Mouse (Mus musculus): ENCODE results near the gene Selenbp2. TPM values are rescaled to one million over a fixed set of nuclear protein-coding genes. Genes with fewer than 3 reads are reported as not detected.
"Not testable (repeated sequence)": the region's sequence is repeated elsewhere in the genome, so short reads cannot be mapped to it uniquely, and the experiment has no call there.

Gene Selenbp2
- not detected for polyA plus RNA-seq (2017; shearing (Covaris generic))

DNA sequence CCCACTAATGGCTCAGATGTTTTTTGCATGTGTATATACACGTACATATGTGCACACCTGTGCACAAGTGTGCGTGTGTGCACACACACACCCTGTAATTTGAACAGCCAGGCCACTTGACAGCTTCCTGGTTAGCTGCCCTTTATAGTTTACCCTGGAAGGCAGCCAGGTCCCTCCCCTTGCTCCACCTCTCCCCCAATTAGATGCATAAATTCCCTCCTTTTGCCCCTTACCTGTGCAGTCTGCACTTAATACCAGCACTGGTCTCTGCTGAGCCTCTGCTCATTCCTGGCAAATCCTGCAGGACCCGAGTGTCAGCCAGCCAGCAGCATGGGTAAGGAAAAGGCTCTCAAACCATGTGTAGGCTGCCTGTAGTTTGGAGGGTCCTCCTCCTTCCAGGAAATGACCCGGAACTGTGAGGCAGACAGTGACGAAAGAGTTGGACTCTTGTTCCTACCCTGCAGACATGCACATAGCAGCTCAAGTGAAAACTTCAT, at the start of gene Selenbp2:
TSS of gene Selenbp2 (plus strand) at position 228 of the 497 bp plus-strand sequence.
- no peak for ATAC-seq

DNA sequence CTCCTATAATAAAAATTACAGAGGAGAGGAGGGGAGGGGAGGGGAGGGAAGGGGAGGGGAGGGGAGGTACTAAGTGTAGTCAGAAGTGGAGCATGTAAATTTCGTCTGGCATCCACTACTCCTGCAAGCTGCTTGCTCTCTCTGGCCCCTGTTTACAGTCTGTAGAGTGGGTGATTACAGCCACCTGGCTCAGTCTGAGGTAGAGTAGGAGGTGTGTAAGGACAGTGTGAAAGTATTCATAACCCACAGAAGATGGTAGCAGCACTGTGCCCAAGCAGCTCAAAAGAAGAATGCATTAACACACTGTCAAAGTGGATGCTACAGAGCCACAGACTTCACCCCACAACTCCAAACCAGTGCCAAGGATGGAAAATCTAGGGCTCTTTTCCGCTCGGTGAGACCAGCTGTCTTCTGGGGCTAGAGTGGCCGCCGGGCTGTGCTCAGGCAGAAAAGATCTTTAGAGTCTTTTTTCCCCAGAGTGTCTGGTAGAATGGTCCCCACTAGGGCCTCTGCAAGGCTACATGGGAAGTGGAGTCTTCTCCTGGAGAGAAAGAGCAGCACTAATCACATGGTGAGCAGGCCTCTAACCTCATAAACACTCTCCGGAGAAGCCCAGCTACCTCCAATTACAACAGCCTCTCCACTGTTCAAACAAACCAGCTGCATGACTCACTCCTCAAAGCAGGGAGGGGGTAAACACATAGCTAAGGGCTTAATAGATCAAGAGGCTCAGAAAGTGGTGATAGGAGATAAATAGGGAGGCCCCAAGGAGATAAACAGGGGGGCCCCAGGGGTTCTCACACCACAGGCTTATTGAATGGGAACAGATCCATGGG, 44.4 kb upstream of the Selenbp2 start:
- ATAC-seq = no peak

GRCm38 (mm10) chr3:94650409-94650808, 42.9 kb upstream of the Selenbp2 start:
- ATAC-seq = no peak

DNA sequence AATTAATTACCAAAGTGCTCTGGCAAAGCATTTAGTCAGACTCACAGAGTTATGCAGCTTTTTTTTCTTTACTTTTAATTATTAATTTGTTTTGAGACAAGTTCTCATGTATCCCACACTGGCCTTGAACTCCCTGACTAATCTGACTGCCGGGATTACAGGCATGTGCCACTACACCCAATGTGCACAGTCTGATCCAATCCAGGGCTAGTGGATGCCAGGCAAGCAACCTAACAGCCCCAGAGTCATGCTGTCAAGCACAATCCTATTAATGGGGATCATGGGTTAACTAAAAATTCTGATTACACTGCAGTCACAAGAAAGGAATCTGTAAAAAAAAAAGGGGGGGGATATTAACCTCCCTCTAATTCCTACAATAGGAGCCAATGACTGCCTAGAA, 39.4 kb upstream of the Selenbp2 start:
- not testable (repeated sequence) for ATAC-seq

- peak; percentile 8 for ATAC-seq
These were observed 35.3 kb upstream of the Selenbp2 start for GRCm38 (mm10) chr3:94657852-94658739.

DNA sequence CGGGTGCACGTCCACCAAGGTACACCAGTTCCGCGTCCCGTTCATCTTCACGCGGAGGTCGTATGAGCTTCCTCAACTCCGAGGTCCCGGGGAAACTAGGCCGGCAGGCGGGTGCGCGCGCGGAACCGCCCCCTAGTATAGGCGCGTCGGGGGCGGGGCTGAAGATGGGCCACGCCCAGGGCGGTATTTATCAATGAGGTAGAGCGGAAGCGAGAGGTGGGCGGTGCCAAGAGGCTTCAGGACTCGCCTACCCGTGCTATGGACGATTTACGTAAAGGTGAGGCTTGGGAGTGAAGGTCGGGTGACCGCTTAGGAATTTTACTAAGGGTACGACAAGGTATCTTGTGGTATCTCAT, 34.6 kb upstream of the Selenbp2 start, which contains the start of gene Tuft1:
TSS of gene Tuft1 (minus strand) at position 133 of the 356 bp plus-strand sequence.
- peak; percentile 99 for ATAC-seq

DNA sequence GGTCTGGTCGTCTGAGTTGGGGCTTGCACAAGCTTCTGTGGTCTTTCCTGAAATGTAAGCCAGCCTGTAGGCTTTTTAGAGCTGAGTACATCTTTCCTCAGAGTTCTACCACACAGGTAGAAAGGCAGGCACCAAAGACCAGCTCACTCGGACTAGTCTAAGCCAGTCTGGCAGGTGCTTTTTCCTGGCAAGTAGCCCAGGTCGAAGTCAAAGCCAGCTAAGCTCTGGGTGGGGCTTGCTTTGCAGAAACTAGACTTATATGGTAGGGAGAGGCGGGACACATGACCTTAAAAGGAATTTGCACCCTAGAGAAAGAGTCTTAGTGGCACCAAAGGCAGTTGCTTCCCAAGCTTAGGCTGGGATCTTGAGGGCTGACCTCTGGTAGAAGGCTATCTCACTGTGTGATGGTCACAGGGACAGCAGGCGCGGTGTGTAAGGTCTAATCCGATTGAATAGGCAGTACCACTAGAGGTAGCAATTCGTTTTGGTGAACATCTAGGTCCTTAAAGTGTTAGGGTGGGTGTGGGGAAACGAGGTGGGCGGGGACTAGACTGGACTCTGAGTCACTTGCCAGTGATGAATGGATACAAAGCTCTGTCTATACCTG, 34.1 kb upstream of the Selenbp2 start:
- ATAC-seq = peak; percentile 36

DNA sequence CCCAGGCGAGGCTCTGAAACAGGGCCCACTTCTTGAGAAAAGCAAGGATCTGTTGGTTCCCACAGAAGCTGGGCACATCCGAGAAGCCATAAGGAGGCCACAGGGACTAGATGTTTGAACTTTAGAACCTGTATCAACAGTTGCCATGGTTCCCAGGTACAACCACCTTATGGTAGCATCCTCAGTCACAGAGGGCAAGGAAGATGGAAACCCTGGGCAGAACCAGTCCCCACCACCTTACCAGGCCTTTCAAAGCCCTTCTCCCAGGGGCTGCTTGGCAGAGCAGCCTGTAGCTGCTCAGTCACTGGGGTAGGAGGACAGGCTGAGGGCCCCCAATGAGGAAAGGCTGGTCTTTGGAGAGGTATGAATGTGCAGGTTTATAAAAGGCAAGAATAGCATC, 32.5 kb upstream of the Selenbp2 start:
- ATAC-seq = not testable (repeated sequence)

DNA sequence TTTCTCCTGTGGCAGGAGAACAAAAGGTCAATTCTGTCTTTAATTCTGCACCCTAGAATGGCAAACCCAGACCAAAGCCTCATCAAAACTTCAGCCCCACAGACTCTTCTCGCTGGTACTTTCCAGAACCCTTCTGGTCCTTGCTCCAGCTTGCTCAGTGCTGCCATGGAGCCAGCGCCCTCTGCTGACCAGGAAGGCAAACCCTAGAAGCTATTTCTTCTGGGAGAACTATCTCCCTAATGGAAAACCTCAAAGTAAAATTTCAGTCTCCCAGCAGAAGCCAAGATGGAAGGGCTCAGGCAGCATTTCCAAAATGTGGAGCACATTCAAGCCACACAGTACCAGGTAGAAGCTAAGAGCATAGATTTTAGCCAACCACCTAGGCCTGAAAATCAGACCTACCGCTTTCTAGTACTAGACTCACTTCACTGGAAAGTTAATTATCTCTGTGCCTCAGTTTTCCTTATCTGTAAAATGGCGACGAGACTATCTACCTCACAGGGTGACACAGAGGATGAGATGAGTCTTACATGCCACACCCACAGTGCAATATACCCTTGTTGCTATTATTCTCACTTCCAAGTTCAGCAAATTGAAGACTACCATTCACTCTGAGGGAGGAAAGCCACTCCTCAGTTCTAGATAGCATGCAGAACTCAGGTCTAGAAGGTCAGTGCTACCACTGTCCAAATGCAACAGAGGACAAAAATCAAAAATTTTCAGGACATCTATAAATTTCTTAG, 28.1 kb upstream of the Selenbp2 start:
- ATAC-seq = not testable (repeated sequence)

GRCm38 (mm10) chr3:94665896-94666295, 27.5 kb upstream of the Selenbp2 start:
- not testable (repeated sequence) for ATAC-seq

DNA sequence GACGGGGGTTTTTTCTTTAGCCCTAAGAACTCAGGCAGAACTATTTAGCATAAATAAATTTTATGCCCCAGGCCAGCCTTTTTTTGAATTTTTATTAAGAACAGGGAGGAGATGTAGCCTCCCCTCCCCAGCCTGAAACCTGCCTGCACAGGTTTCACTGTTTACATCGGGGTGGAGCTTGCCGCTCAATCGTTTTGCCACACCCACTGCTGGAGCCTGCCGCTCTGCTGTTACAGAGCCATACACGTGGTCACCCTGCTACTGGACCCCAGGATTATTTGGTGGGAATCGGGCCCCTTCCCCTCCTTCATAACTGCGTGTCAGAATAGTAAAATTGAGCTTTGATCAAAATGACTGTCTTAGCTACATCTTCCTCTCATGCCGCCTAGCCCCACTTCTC, 18.3 kb upstream of the Selenbp2 start:
- not testable (repeated sequence) for ATAC-seq

GRCm38 (mm10) chr3:94679351-94679841, 14.0 kb upstream of the Selenbp2 start:
- ATAC-seq = no peak

- not testable (repeated sequence) for ATAC-seq
These were observed 13.3 kb upstream of the Selenbp2 start for GRCm38 (mm10) chr3:94680032-94680431.

DNA sequence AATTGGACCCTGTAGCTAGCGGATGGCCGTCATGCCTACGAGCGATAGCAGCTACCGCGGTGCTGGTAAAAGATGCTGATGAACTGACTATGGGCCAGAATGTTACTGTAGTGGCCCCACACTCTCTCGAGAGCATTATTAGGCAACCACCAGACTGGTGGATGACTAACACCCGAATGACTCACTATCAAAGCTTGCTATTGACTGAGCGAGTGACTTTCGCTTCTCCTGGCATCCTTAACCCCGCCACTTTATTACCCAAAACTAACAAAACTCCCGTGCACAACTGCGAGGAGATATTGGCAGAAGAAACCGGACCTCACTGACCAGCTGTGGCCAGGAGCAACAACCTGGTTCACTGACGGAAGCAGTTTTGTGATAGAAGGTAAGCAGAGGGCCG, 12.6 kb upstream of the Selenbp2 start:
- ATAC-seq = no peak

DNA sequence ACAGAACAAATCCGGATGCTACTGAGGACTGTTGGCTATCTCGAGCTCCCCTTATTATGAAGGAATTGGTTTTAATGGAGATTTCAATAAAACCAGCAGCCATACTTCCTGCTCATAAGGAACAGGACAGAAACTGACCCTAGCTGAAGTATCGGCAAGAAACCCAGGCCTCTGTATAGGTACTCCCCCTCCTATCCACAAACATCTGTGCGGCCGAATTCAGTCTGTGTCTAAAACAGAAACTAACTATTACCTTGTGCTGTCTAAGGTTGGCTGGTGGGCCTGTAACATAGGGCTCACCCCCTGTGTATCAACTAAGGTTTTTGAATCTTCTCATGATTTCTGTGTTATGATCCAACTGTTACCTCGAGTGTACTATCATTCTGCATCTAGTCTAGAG, 9.7 kb upstream of the Selenbp2 start:
- no peak for ATAC-seq

DNA sequence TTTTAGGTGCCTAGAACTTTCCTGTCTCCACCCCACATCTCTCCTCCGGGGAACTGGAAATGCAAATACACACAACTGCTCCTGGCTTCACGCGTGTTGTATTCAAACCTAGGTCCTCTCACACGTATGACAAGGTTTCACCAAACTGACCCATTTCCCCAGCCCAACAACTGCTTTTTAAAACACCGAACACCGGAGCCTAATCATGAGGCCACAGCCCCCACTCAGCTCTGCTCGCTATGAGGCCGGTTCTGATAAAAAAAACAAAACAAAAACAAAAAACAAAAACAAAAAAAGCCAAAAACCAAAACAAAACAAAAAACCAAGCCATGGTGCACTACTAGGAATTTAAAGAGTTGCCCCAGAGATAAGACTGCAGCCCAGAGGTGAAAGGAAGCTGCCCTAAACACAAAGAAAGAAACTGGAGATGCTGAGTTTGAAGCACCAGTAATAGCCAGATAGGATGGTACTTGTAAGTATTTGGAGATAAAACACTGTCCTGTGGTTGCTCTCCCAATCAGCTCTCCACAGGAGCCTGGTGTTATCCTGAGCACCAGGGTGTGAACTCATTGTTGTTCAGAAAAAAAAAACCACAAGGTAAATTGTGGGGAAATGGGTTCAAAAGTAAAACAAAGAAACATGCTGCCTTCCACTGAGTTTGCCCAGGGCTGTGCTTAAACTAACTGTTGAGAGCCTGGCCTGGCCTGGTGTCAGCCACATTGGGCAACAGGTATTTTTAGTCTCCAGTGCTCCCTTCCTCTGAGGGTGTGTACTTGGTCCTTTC, 7.2 kb upstream of the Selenbp2 start:
- ATAC-seq = not testable (repeated sequence)

GRCm38 (mm10) chr3:94688698-94689097, 4.7 kb upstream of the Selenbp2 start:
- not testable (repeated sequence) for ATAC-seq

GRCm38 (mm10) chr3:94689195-94689594, 4.2 kb upstream of the Selenbp2 start:
- ATAC-seq = not testable (repeated sequence)

DNA sequence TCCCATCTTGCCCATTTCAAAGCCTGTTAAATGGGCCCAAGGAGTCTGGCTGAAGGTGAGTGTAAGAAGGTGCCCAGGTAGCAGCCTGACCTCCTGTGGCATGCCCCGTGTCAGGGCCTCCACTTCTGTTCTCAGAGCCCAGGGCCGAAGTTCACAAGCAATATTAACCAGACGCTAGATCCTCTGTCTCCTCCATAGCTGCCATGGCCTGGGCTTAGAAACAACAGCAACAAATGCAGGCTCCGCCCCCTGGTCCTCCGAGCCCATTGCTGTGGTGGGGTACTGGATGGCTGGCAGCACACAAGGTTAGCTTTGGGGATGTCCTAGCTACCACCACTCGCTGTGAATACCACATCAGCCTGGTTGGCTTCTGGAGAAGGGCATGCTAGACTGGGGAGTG, 3.2 kb upstream of the Selenbp2 start:
- ATAC-seq = not testable (repeated sequence)

- no peak for ATAC-seq
These were observed 2.6 kb upstream of the Selenbp2 start for GRCm38 (mm10) chr3:94690616-94691247.
